Mouse (Mus musculus) liver, postnatal 0 days (tissue): Measurements from ENCODE around the gene Rbm44. TPM values are rescaled to one million over a fixed set of nuclear protein-coding genes. Genes with fewer than 3 reads are reported as not detected.

Experiments
- ATAC-seq: fragments of 200-750 bp; cut with Nextera tagmentation; 2 replicates; pipeline ENCODE4 v1.8.0; 2017; ENCODE audit warnings: mild to moderate bottlenecking, moderate library complexity
- DNase-seq: peaks from one replicate; pipeline ENCODE4 v3.0.0-alpha.2; 2016
- H3K27ac ChIP-seq: fragments of 300-500 bp; sonication (generic); 2 replicates; pipeline ENCODE4 v1.5.1; 2014; ENCODE audit warnings: antibody characterized with exemption, moderate library complexity, mild to moderate bottlenecking, low read depth
- H3K27me3 ChIP-seq: fragments of 300-500 bp; sonication (generic); 2 replicates; pipeline ENCODE4 v1.6.1; 2014; ENCODE audit warnings: low read length, control low read depth, mixed read lengths; ENCODE audit not compliant: insufficient read depth
- H3K36me3 ChIP-seq: fragments of 300-500 bp; sonication (generic); replicated peaks from 2 replicates; pipeline ENCODE4 v1.6.1; 2014; ENCODE audit warnings: mild to moderate bottlenecking, control low read depth, low read length, moderate library complexity, mixed read lengths; ENCODE audit not compliant: insufficient read depth
- H3K4me1 ChIP-seq: fragments of 300-500 bp; sonication (generic); 2 replicates; pipeline ENCODE4 v1.6.1; 2014; ENCODE audit warnings: antibody characterized with exemption, mild to moderate bottlenecking, control low read depth; ENCODE audit not compliant: insufficient read depth
- H3K4me2 ChIP-seq: fragments of 300-500 bp; sonication (generic); 2 replicates; pipeline ENCODE4 v1.6.1; 2014; ENCODE audit warnings: low read depth, mild to moderate bottlenecking, low read length, moderate library complexity, mixed read lengths
- H3K4me3 ChIP-seq: fragments of 300-500 bp; sonication (generic); 2 replicates; pipeline ENCODE4 v1.5.1; 2014; ENCODE audit warnings: low read depth, low read length
- H3K9ac ChIP-seq: fragments of 300-500 bp; sonication (generic); replicated peaks from 2 replicates; pipeline ENCODE4 v1.6.1; 2014; ENCODE audit warnings: mild to moderate bottlenecking, moderate library complexity
- H3K9me3 ChIP-seq: fragments of 300-500 bp; sonication (generic); 2 replicates; pipeline ENCODE4 v1.6.1; 2016; ENCODE audit warnings: mild to moderate bottlenecking, control low read depth, low read length, mixed read lengths
- CTCF ChIP-seq: sonication (generic); IDR thresholded peaks from 2 replicates; pipeline ENCODE4 v1.5.1; 2016; ENCODE audit warnings: antibody characterized with exemption, low read depth
- EP300 ChIP-seq: IDR thresholded peaks from 2 replicates; pipeline ENCODE4 v1.6.1; 2016; ENCODE audit warnings: antibody characterized with exemption, low read depth, mild to moderate bottlenecking
- WGBS: fragments of 180-500 bp; shearing (Covaris S2); extraction: QIAGEN DNeasy Blood & Tissue Kit; methylation state at CpG from one replicate; pipeline ENCODE4 v1.1.7; 2014; ENCODE audit not compliant: insufficient replicate concordance; 5-methylcytosine and 5-hydroxymethylcytosine counted together
- polyA plus RNA-seq: library from polyadenylated mRNA; unstranded; fragments of >200 nt; fragmentation: Nextera tagmentation; extraction: Ambion mirVana; gene quantifications from 2 replicates; pipeline ENCODE4 v1.2.1, GENCODE M21; 2015

Gene Rbm44
- polyA plus RNA-seq, 1 experiment from 2014 or later, result 0.87 TPM

DNA sequence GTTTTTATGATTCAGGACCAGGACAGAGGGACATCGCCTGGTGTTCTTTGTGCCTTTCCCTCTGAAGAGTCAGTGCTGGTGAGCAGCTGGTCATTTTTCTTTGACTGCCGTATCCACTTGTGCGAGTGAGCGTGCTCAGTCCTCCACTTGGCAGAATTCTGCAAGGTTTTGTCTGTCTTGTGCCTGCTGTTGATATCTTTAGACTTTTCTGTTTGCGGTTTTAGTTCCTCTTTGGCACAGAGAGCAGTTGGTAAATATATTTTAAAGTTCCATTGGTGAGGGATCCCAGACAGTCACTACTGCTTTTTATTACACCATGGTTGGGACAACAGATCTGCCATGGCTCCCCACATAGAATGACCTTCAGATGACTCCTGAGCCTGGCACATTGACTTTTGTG lies 42.4 kb downstream of the Rbm44 start:
- H3K4me2 ChIP-seq, result peak overlapping the region; percentile 20
- no peak overlapping the region for H3K9ac ChIP-seq
- 0 out of 2 replicates have a peak, but pooled peaks cover 2% of the 10 kb centered on the region for H3K36me3 ChIP-seq
- H3K27ac ChIP-seq, result peak overlapping the region; percentile 81
- TF ChIP-seq CTCF (no peak), EP300 (no peak)
- H3K9me3 ChIP-seq, result 0 out of 2 replicates have a peak, but pooled peaks cover 4% of the 10 kb centered on the region
- ATAC-seq, result peak; percentile 69
- H3K4me1 ChIP-seq, result peaks cover 16% of the 10 kb centered on the region
- no peak overlapping the region for H3K4me3 ChIP-seq
- H3K27me3 ChIP-seq, result no peaks in the 10 kb centered on the region
- no peak for DNase-seq
- 21% methylated on average over 5 of the region's 5 CpGs for WGBS

DNA sequence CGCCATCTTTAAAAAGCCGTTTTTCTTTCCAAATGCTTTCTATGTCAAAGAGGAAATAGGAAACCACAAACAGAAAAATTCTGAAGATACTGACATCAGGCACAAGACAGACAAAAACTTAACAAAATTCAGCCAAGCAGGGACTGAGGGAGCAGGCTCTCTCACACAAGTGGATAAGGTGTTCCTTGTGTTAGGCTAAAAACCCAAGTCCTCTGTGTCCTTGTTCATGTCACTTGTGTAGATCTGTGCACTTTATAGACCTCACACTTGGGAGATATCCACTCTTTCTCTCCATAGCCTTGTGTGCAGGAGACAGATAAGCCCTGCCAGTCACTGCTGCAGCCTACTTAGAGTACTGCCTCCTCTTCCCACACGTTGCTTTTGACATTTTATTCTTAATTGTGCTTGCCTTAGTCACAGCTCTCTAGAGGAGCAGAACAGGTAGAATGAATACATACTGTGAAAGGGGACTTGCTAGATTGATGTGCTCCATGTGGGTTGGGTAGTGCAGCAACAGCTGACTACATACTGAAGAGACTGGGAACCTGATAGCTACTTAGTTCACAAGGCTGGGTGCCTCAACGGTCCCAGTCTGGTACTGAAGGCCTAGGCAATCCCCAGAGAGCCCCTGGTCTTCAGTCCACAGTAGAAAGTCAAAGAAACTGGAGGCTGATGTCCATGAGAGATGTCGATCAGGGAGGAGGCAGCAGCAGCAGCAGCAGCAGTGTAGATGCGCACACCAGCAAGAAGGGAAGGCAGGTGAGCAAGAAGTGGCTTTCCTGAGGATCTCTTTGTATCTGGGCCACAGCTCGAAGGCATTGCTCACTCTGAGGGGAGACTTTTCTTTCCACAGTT lies 43.1 kb downstream of the Rbm44 start:
- no peak for DNase-seq
- ATAC-seq, result peak; percentile 80
- Histone ChIP-seq H3K36me3 (0 out of 2 replicates have a peak, but pooled peaks cover 2% of the 10 kb centered on the region), H3K9ac (no peak overlapping the region), H3K27ac (peak overlapping the region; percentile 81), H3K4me2 (no peak overlapping the region; the same call in 1 of the 2 replicates), H3K4me3 (no peak overlapping the region), H3K27me3 (no peaks in the 10 kb centered on the region), H3K4me1 (peaks cover 16% of the 10 kb centered on the region), H3K9me3 (0 out of 2 replicates have a peak, but pooled peaks cover 4% of the 10 kb centered on the region)
- WGBS, result 47% methylated on average over 7 of the region's 7 CpGs
- no peak for TF ChIP-seq CTCF
- peak; percentile 61 for TF ChIP-seq EP300

DNA sequence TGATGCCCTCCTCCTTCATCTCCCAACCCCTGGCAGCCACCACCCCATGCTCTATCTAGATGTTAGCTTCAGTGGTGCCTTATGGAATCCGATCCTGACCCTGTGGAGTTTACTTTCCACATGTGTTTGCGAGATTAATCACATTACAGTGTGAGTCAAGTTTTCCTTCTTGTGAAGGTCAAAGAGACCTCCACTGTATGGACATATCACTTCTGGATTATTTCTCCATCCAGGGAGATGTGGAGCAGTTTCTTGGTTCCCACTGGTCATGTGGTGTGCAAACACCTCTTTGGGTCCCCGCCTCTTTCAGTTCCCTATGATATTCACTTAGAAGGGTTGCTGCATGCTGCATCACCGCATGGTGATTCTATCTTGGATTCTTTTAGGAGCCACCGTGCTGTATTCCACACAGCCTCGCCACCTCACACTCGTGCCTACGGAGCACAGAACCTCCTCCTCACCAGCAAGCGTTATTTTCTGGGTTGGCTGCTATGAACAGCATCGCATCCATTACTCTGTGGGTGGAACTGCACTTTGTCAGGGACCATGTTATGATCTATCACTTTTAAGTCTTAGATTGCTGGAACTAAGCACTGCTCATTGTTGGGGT lies 44.1 kb downstream of the Rbm44 start:
- no peak for DNase-seq
- Histone ChIP-seq H3K4me3 (no peak overlapping the region), H3K27ac (no peak overlapping the region), H3K4me1 (peaks cover 20% of the 10 kb centered on the region), H3K27me3 (no peaks in the 10 kb centered on the region), H3K36me3 (0 out of 2 replicates have a peak, but pooled peaks cover 2% of the 10 kb centered on the region), H3K4me2 (no peak overlapping the region), H3K9me3 (0 out of 2 replicates have a peak, but pooled peaks cover 4% of the 10 kb centered on the region), H3K9ac (no peak overlapping the region)
- WGBS, result 74% methylated on average over 10 of the region's 10 CpGs
- no peak for ATAC-seq
- no peak for TF ChIP-seq CTCF
- TF ChIP-seq EP300, result no peak

DNA sequence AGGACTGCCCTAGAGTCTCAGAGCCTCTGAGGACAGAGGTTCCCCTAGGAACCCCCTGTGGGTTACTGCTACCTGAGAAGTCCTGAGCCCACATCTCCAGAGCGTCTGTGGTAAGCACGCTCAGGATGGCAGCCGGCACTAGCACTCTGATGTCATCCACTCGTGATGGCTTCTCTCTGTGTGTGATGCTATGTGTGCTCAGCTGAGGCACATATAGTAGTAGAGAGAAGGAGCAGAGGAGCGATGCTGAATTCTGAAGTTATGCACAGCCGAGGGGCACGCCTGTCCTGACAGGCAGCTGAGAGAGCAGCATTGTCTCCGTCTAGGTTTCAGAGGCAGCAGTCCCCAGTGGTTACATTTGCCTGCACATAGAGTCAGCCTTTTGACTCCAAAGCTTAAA lies 47.3 kb downstream of the Rbm44 start:
- ATAC-seq, result no peak
- WGBS, result 76% methylated on average over 8 of the region's 8 CpGs

GRCm38 (mm10) chr1:91193242-91193641 lies 48.4 kb downstream of the Rbm44 start:
- H3K27me3 ChIP-seq, result no peaks in the 10 kb centered on the region
- peaks cover 14% of the 10 kb centered on the region; the same call in 1 of the 2 replicates for H3K4me1 ChIP-seq
- DNase-seq (no peak), ATAC-seq (no peak)
- no peak overlapping the region for H3K9ac ChIP-seq
- no peaks in the 10 kb centered on the region for H3K9me3 ChIP-seq
- H3K4me3 ChIP-seq, result no peak overlapping the region
- 0 out of 2 replicates have a peak, but pooled peaks cover 2% of the 10 kb centered on the region for H3K36me3 ChIP-seq
- TF ChIP-seq CTCF, result no peak
- TF ChIP-seq EP300, result no peak
- 48% methylated on average over 4 of the region's 4 CpGs for WGBS
- H3K4me2 ChIP-seq, result no peak overlapping the region
- H3K27ac ChIP-seq, result no peak overlapping the region

More for the DNA sequence above, 47.3 kb downstream of the Rbm44 start:
- Histone ChIP-seq H3K9ac (no peak overlapping the region), H3K9me3 (no peaks in the 10 kb centered on the region), H3K4me3 (no peak overlapping the region), H3K4me2 (no peak overlapping the region), H3K27ac (no peak overlapping the region), H3K27me3 (no peaks in the 10 kb centered on the region), H3K4me1 (peaks cover 17% of the 10 kb centered on the region), H3K36me3 (0 out of 2 replicates have a peak, but pooled peaks cover 2% of the 10 kb centered on the region)
- TF ChIP-seq CTCF (no peak), EP300 (no peak)
- DNase-seq, result no peak

GRCm38 (mm10) chr1:91193680-91194079 lies 48.8 kb downstream of the Rbm44 start:
- TF ChIP-seq EP300 (no peak), CTCF (no peak)
- no peaks in the 10 kb centered on the region for H3K27me3 ChIP-seq
- no peak overlapping the region for H3K27ac ChIP-seq
- no peaks in the 10 kb centered on the region for H3K9me3 ChIP-seq
- H3K4me3 ChIP-seq, result no peak overlapping the region
- whole genome bisulfite sequencing, result 78% methylated on average over 4 of the region's 4 CpGs
- 0 out of 2 replicates have a peak, but pooled peaks cover 2% of the 10 kb centered on the region for H3K36me3 ChIP-seq
- DNase-seq (no peak), ATAC-seq (no peak)
- H3K9ac ChIP-seq, result no peak overlapping the region
- peaks cover 10% of the 10 kb centered on the region; the same call in 1 of the 2 replicates for H3K4me1 ChIP-seq
- H3K4me2 ChIP-seq, result no peak overlapping the region
